Mouse (Mus musculus) midbrain, embryonic 11.5 days (tissue): ENCODE results near the gene Ap1s1. TPM values are rescaled to one million over a fixed set of nuclear protein-coding genes. Genes with fewer than 3 reads are reported as not detected.

ENCODE experiments used
- ATAC-seq: fragments of 200-750 bp; cut with Nextera tagmentation; 2 replicates; pipeline ENCODE4 v1.8.0; 2017; ENCODE audit warnings: moderate TSS enrichment, moderate library complexity; ENCODE audit not compliant: low FRiP score
- DNase-seq: peaks from one replicate; pipeline ENCODE4 v3.0.0; 2015; ENCODE audit warnings: low spot score; ENCODE audit errors: missing footprints
- H3K27ac ChIP-seq: fragments of 300-500 bp; sonication (generic); 2 replicates; pipeline ENCODE4 v1.5.1; 2014; ENCODE audit warnings: low read depth, low read length
- H3K27me3 ChIP-seq: fragments of 300-500 bp; sonication (generic); 2 replicates; pipeline ENCODE4 v1.6.1; 2014; ENCODE audit warnings: mild to moderate bottlenecking, low read length, moderate library complexity, mixed read lengths; ENCODE audit not compliant: control insufficient read depth, insufficient read depth
- H3K36me3 ChIP-seq: fragments of 300-500 bp; sonication (generic); 2 replicates; pipeline ENCODE4 v1.6.1; 2014; ENCODE audit warnings: mild to moderate bottlenecking, low read length, moderate library complexity, mixed read lengths; ENCODE audit not compliant: control insufficient read depth, insufficient read depth
- H3K4me1 ChIP-seq: fragments of 300-500 bp; sonication (generic); 2 replicates; pipeline ENCODE4 v1.6.1; 2014; ENCODE audit warnings: low read length; ENCODE audit not compliant: control insufficient read depth, insufficient read depth
- H3K4me2 ChIP-seq: fragments of 300-500 bp; sonication (generic); 2 replicates; pipeline ENCODE4 v1.6.1; 2014; ENCODE audit warnings: mild to moderate bottlenecking, moderate library complexity
- H3K4me3 ChIP-seq: fragments of 300-500 bp; sonication (generic); 2 replicates; pipeline ENCODE4 v1.5.1; 2014; ENCODE audit warnings: low read depth, low read length
- H3K9ac ChIP-seq: fragments of 300-500 bp; sonication (generic); 2 replicates; pipeline ENCODE4 v1.6.1; 2014; ENCODE audit warnings: low read length
- H3K9me3 ChIP-seq: fragments of 300-500 bp; sonication (generic); 2 replicates; pipeline ENCODE4 v1.6.1; 2016; ENCODE audit warnings: low read length; ENCODE audit not compliant: control insufficient read depth
- WGBS: fragments of 180-500 bp; shearing (Covaris S2); extraction: QIAGEN DNeasy Blood & Tissue Kit; methylation state at CpG from one replicate; pipeline ENCODE4 v1.1.7; 2014; 5-methylcytosine and 5-hydroxymethylcytosine counted together
- polyA plus RNA-seq: library from polyadenylated mRNA; unstranded; fragments of >200 nt; fragmentation: Nextera tagmentation; extraction: Ambion mirVana; gene quantifications from 2 replicates; pipeline ENCODE4 v1.2.1, GENCODE M21; 2014

The Ap1s1 gene
- 176 and 192 TPM in 2 replicates for polyA plus RNA-seq

DNA sequence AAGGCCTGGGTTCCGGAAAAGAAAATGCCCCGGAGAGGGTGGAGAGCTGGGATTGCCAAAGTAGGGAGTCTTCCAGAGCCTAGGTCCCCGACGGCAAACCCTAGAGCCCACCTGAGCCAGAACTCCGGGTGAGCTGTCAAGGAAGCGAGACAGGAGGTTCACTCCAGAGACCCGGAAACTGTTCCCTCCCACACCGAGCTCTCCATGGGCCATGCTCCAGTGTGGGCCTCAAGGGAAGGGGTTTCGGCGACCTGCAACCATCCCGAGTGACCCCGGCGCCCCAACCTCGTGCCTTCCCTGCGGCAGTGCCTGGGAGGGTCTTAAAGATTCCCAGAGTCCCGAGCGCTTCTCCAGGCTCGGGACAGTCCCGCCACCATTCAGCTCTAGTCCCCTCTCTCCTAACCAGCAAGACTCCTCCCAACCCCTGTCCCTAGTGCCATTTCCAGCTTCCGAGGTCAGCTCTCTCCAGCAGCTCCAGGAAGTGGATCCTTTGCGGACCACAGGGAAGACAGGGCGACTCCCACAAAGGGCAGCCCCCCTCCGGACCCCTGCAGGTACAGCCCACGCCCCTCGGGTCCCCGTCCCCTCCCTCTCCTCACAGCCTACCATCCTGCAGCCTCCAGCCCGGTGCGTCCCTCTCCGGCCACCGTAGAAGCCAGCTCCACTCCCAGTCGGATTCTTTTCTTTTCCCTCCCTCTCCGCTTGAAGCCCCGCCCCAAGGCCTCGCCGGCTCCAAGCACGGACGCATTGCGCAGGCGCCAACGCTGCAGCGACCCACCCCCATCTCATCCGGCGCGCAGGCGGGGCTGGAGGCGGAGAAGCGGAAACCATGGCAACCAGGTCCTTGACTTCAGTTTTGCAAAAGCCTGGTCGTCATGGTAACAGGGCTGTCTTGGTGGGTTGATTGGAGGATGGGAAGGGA is at the start of gene Ap1s1:
Ap1s1 (minus strand) TSS at position 734 of the 922 bp plus-strand sequence.
- H3K27ac ChIP-seq, result peak within 1 kb of the TSS; percentile 60; the same call in 1 of the 2 replicates
- ATAC-seq, result peak; percentile 94
- 1% methylated on average over 47 of the region's 48 CpGs for WGBS

DNA sequence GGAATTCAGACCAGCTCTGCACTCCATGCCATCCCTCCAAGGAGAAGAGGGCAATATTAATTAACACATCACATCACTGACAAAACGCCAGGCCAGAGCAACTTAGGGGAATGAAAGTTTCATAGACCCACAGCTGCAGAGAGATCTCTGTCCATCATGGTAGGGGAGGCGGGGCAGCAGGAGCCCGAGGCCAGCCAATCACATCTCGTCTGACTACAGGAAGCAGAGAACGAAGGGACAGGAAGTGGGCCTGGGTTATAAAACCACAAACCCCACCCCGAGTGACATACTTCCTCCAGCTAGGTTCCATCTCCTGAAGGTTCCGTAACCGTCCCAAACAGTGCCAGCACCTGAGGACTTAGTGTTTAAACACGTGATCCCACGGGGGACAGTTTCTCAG is 49.2 kb upstream of the Ap1s1 start:
- Histone ChIP-seq H3K9ac (no peak overlapping the region), H3K27ac (no peak overlapping the region), H3K4me1 (no peaks in the 10 kb centered on the region), H3K4me2 (no peak overlapping the region), H3K27me3 (no peaks in the 10 kb centered on the region), H3K4me3 (no peak overlapping the region), H3K36me3 (no peaks in the 10 kb centered on the region), H3K9me3 (peaks cover 2% of the 10 kb centered on the region; the same call in 1 of the 2 replicates)
- WGBS, result 81% methylated on average over 10 of the region's 10 CpGs
- no peak for ATAC-seq
- peak; percentile 17 for DNase-seq

More for the DNA sequence above, at the start of gene Ap1s1:
- peaks cover 7% of the 10 kb centered on the region for H3K4me1 ChIP-seq
- peak; percentile 100 for DNase-seq
- no peaks in the 10 kb centered on the region for H3K9me3 ChIP-seq
- 0 out of 2 replicates have a peak, but pooled peaks cover 2% of the 10 kb centered on the region for H3K36me3 ChIP-seq
- H3K9ac ChIP-seq, result peak within 1 kb of the TSS; percentile 73
- H3K4me3 ChIP-seq, result peak within 1 kb of the TSS; percentile 50
- H3K4me2 ChIP-seq, result peak within 1 kb of the TSS; percentile 82
- H3K27me3 ChIP-seq, result no peaks in the 10 kb centered on the region

DNA sequence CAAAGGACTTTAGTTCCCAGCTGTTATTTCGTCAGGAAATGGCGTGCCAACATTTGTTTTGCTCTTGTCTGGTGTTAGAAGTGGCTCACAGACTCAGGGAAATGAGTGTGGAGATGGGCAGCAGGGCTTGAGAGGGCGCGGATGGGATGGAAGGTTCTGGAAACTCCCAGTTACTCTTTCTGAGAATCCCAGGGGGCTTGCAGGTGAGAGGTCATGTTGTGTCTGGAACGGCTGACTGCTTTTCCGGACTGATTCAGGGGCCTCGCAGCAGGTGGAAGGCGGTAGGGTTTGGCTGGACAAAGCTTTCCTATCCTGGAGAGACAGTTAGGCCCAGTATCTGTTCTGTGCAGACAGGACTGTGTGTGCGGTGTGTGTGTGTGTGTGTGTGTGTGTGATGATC is 47.8 kb upstream of the Ap1s1 start:
- no peak overlapping the region for H3K4me2 ChIP-seq
- H3K27ac ChIP-seq, result no peak overlapping the region
- H3K4me1 ChIP-seq, result no peaks in the 10 kb centered on the region
- H3K27me3 ChIP-seq, result no peaks in the 10 kb centered on the region
- H3K4me3 ChIP-seq, result no peak overlapping the region
- peak; percentile 53 for DNase-seq
- ATAC-seq, result no peak
- no peak overlapping the region for H3K9ac ChIP-seq
- 78% methylated on average over 9 of the region's 9 CpGs for WGBS
- no peaks in the 10 kb centered on the region for H3K36me3 ChIP-seq
- peaks cover 2% of the 10 kb centered on the region; the same call in 1 of the 2 replicates for H3K9me3 ChIP-seq

DNA sequence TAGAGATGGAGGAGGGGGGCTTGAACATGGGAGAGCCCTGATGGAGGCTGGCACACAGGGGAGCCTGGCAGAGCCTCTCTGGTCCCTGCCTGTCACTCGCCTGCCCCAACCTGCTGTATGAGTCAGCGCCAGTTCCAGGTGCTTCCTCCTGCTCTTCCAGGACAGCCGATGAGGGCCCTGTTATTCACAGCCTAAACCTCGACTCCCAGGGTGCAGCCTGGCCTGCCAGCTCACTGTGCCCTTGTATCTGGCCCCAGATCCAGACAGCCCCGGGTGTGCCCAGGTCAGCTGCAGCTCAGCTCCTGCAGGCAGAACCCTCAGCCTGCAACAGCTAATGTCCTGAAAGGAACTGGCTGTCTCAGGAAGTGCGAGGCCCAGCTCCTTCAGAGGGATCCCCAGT is 45.6 kb upstream of the Ap1s1 start:
- no peak for ATAC-seq
- no peaks in the 10 kb centered on the region for H3K4me1 ChIP-seq
- no peak overlapping the region for H3K9ac ChIP-seq
- no peak for DNase-seq
- no peaks in the 10 kb centered on the region for H3K36me3 ChIP-seq
- no peak overlapping the region for H3K27ac ChIP-seq
- 69% methylated on average over 6 of the region's 6 CpGs for WGBS
- no peak overlapping the region for H3K4me2 ChIP-seq
- H3K27me3 ChIP-seq, result no peaks in the 10 kb centered on the region
- peaks cover under 1% of the 10 kb centered on the region; the same call in 1 of the 2 replicates for H3K9me3 ChIP-seq
- H3K4me3 ChIP-seq, result no peak overlapping the region

DNA sequence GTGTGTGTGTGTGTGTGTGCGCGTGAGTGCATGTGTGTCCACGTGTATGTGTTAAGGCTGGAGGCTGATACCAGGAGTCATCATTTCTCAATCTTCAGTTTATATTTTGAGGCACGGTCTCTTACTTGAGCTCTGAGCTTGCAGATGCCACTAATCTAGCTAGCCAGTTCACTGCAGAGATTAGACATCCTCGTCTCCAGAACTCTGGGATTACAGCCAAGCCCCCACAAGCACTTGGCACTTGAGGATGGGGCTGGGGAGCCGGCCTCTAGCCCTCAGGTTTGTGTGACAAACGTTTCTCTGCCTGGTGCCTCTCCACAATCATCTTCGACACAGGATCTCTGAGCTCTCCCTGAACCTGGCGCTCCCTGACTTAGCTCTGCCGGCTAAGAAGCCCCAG is 44.9 kb upstream of the Ap1s1 start:
- no peaks in the 10 kb centered on the region for H3K27me3 ChIP-seq
- H3K4me1 ChIP-seq, result no peaks in the 10 kb centered on the region
- WGBS, result 80% methylated on average over 10 of the region's 10 CpGs
- DNase-seq (peak; percentile 82), ATAC-seq (no peak)
- H3K4me2 ChIP-seq, result no peak overlapping the region
- H3K27ac ChIP-seq, result no peak overlapping the region
- no peak overlapping the region for H3K4me3 ChIP-seq
- H3K9me3 ChIP-seq, result no peaks in the 10 kb centered on the region
- H3K36me3 ChIP-seq, result no peaks in the 10 kb centered on the region
- no peak overlapping the region for H3K9ac ChIP-seq

DNA sequence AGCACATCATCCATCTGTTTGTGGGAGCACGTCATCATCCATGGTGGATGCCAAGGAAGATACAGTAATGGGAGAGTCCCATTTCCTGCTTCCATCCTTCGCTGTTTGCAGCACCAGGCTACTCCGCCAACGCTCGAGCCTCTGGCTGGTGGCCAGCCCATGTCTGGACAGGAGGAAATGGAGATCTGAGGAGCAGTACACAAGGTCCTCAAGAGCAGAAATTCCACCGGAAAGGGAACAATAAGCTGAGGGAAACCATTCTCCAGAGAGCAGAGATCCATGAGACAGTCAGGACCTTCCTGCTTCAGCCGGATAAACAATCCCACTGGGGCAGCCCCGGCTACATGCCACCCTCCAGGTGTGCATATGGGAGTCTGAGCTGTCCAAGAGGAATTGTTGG is 41.5 kb upstream of the Ap1s1 start:
- WGBS, result 93% methylated on average over 8 of the region's 8 CpGs
- Histone ChIP-seq H3K9me3 (no peaks in the 10 kb centered on the region), H3K36me3 (no peaks in the 10 kb centered on the region), H3K4me3 (no peak overlapping the region), H3K9ac (no peak overlapping the region), H3K27me3 (no peaks in the 10 kb centered on the region), H3K27ac (no peak overlapping the region), H3K4me2 (no peak overlapping the region), H3K4me1 (no peaks in the 10 kb centered on the region)
- ATAC-seq (no peak), DNase-seq (peak; percentile 68)

DNA sequence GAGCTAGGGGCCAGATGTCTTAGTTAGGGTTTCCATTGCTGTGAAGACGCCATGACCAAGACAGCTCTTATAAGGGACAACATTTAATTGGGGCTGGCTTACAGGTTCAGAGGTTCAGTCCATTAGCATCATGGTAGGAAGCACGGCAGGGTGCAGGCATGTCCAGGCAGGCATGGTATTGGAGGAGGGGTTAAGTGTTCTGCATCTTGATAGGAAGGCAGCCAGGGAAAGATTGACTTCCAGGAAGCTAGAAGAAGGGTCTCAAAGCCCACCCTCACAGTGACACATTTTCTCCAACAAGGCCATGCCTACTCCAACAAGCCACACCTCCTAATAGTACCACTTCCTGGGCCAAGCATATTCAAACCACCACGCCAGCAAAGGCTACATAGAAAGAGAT is 39.8 kb upstream of the Ap1s1 start:
- 91% methylated on average over 3 of the region's 3 CpGs for WGBS
- Histone ChIP-seq H3K27me3 (no peaks in the 10 kb centered on the region), H3K9me3 (no peaks in the 10 kb centered on the region), H3K27ac (no peak overlapping the region), H3K9ac (no peak overlapping the region), H3K36me3 (no peaks in the 10 kb centered on the region), H3K4me1 (no peaks in the 10 kb centered on the region), H3K4me3 (no peak overlapping the region), H3K4me2 (no peak overlapping the region)
- DNase-seq (no peak), ATAC-seq (no peak)

DNA sequence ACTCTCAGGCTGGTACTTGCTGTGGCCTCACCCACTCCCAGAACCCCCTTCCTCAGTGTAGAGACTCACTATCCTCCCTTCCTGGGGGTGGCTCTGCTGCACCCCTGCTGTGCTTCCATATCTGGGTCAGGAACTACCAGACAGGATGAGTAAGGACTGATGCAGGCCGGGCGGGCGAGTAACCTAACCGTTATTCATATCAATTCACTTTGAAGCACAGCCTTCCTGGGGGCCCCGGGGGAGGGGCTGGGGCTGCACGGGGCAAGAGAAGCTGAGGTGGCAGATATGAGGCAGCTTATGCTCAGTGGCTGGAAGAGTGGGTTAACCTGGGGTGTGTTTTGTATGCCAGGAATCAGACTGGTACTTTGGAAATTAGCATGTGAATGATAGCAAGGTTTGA is 39.1 kb upstream of the Ap1s1 start:
- H3K27ac ChIP-seq, result no peak overlapping the region

DNA sequence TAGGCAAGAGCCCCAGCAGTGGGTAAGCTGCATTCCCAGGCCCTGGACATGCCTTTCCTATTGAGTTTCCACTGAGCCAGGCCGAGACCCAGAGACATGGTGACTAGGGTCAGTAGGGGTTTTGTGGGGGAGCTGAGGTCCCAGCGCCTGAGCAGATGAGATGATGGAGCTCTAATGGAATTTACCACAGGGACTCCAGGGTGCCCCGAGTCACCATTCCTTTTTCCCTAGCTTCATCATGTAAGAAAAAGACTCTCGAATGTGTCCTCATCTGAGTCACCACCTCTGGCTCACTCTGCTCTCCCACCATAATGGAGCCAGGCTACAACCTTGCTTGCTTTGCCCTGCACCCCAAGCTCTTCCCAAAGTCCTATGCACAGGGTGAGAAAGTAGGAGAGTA is 37.1 kb upstream of the Ap1s1 start:
- H3K27me3 ChIP-seq, result no peaks in the 10 kb centered on the region
- no peak overlapping the region for H3K9ac ChIP-seq
- no peak overlapping the region for H3K4me2 ChIP-seq
- WGBS, result 82% methylated on average over 4 of the region's 4 CpGs
- H3K27ac ChIP-seq, result no peak overlapping the region
- H3K4me3 ChIP-seq, result no peak overlapping the region
- no peaks in the 10 kb centered on the region for H3K4me1 ChIP-seq
- DNase-seq (no peak), ATAC-seq (no peak)
- H3K36me3 ChIP-seq, result no peaks in the 10 kb centered on the region
- H3K9me3 ChIP-seq, result no peaks in the 10 kb centered on the region

More for the DNA sequence above, 39.1 kb upstream of the Ap1s1 start:
- no peaks in the 10 kb centered on the region for H3K9me3 ChIP-seq
- H3K4me1 ChIP-seq, result no peaks in the 10 kb centered on the region
- no peaks in the 10 kb centered on the region for H3K27me3 ChIP-seq
- H3K9ac ChIP-seq, result no peak overlapping the region
- no peak overlapping the region for H3K4me3 ChIP-seq
- ATAC-seq, result no peak
- no peak overlapping the region for H3K4me2 ChIP-seq
- DNase-seq, result no peak
- H3K36me3 ChIP-seq, result no peaks in the 10 kb centered on the region
- WGBS, result 89% methylated on average over 6 of the region's 6 CpGs
